Mouse (Mus musculus): Measurements from ENCODE around the gene Bcl2l1.

GRCm38 (mm10) chr2:152788892-152789421, 42.6 kb downstream of the Bcl2l1 start:
- TF ChIP-seq CTCF (IDR thresholded peaks at IDR 0.05; ENCODE audit: borderline replicate concordance, insufficient read depth, low read depth, low read length), result no peak
- no peak for TF ChIP-seq POLR2A (IDR thresholded peaks at IDR 0.05; ENCODE audit: borderline replicate concordance, insufficient read depth, low read length)
